Mouse (Mus musculus): ENCODE data around the gene Eif4g2.

The Eif4g2 gene

DNA sequence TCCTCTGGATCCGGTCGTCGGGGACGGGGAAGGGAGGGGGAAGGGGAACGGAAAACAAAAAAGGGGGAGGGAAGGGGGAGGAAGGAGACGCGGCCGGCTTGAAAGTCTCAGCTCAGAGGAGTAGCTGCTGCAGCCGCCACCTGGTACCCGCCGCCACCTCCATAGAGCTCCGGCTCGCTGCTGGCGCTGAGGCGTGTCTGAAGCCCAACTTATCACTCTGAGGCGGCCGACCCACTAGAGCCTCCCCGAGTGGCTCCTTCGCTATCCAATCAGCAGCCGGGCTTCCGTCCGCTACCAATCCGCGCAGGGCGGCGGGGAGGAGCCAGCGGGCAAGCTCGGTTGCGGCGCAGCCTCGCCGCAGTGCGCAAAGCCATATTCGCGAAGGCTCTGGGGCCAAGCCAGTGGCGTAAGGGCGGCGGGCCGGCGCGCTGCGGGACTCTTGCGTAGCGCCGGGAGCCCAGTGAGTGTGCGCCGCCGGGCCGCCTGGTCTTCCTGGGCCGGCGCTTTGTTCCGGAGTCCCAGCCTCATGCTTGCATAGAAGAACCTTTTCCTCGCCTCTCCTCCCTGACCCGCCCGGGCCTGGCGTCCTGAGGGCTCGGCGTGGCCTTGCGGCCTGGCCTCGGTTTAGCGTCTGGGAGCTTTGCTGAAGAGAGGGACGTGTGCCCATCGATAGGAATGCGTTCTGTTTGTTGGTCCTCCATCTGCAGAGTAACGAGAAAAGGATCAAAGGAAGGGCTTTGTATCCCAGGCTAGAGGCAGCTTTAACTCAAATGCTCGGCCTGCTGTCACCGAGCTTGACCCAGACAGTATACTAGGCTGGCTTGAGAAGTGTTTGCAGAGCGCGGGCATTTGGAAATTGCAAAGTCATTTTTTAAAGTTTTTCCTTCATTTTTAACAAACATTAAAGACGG is at the start of gene Eif4g2:
Gene Eif4g2 (minus strand): TSS at position 209 of the 911 bp plus-strand sequence.
- DNase-seq, result peak; percentile 100

DNA sequence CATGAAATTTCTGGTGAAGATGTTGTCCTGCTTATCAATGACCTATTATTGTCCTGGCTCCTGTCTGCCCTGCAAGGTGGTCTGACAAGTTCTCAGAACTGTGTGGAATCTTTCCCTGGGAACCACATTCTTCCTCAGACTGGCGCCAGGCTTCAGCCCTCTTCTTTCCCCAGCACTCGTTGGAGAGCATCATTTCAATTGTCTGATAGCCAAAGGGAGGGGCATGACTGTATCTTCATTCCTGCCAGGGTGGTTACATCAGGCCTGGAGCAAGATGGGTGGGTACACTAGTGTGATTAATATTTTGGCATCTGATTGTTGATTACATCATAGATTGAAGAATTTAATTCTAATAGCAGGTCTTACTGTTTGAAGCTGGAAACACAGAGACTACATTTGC is 49.8 kb upstream of the Eif4g2 start:
- DNase-seq, result peak; percentile 90

DNA sequence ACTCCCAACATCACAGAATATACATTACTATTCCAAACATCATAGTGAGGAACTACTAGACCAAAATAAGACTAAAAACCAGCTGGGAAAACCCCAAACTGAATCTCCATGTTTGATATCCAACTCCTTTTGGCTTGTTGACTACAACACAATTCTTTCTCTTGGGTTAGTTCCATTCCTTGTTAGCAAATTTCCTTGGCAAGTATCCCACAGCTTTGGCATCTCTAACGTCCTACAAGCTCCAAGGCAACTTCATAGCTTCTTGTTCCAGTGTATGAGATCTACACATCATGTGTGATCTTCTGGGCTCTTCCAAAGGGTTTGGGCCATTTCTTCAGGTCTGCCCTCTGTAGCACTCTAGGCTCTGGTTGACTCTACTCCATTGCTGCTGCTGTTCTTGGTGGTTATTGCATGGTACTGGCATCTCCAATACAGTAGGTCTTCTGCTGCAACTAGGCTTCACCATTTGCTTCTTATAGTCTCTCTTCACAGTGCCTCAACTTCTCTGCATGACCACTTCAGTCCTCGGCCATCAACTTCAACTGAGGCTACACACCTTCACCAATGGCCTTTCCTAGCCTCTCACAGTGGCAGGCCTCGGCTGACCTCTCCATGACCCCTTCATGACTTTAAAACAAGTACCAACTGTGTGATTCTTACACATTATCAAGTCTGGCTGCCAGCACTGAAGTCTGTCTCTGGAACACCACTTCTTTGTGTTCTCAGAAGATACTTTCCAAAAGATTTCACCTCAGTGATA is 44.0 kb upstream of the Eif4g2 start:
- peak; percentile 68 for DNase-seq

DNA sequence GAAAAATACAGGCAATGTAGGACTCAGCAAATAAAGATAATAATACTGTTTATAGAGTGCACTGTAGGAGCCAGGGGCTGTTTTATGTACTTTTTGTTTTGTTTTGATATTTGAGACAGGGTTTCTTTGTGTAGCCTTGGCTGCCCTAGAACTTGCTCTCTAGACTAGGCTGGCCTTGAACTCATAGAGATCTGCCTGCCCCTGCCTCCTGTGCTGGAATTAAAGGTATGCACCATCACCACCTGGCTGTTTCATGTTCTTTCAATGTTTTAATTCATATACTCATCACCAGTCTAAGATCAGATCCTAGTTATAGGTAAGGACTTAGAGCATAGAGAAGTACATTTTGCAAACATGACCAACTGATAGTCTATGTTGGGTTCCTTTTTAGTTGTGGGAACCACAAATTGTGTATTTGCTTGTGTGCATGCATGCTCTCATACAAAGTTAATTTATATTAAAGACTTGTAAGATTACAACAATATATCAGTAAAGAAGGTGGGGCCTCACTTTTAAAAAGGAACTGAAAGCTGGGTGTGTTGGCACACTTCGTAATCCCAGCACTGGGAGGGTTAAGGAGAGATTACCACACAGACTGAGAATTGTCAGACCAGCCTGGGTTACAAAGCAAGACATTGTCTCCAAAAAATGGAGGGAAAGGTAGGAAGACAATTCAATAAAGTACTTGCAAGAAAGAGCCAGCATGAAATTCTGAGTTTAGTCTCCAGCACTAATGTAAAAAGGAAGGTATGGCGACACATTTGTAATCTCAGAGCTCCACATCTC is 41.1 kb upstream of the Eif4g2 start:
- peak; percentile 68 for DNase-seq

DNA sequence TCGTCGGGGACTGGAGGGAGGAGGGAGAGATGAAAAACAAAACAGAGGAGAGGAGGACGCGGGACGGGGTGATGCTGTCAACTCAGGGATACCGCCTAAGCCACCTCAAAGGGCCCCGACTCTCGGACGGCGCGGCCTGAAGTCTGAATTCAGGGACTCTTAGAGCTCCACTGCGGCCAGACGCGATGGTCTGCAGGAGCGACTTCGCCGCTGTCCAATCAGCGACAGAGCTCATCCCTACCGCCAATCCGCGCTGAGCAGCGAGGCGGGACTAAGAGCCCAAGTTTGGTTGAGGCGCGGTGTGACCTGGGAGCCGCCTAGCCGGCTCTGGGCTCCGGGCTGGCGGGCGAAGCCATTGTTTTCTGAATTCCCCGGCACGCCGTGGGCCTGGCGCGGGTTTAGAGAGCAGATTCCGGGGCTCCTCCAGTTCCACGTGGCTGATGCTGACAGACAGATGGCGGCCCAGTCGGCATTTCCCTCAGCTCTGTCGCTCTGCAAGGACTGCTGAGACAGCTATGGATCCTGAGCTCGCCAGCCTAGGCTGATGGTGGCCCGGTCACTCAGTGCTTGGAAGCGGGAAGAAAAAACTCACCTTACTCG is 39.8 kb upstream of the Eif4g2 start:
- DNase-seq, result peak; percentile 100

DNA sequence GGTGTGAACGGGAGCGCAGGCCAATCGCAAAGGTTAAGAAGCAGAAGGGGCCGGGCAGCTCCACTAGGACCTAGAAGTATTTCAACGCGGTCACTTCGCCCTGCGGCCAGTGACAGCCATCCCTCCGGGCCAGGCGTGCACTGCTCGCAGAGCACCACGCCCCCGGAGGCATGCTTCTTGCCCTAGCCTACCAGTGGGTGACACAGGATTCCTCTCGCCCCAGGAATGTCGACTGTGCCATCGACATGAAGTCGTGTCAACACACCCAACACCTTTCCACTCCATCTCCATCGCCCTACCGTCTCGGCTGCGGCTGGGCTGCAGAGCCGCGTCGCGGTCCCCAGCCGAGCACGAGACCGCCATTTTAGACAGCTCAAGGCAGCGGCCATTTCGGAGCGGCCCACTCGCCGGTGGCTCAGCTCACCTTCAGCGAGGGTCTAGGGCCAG is 39.3 kb upstream of the Eif4g2 start:
- DNase-seq, result no peak

DNA sequence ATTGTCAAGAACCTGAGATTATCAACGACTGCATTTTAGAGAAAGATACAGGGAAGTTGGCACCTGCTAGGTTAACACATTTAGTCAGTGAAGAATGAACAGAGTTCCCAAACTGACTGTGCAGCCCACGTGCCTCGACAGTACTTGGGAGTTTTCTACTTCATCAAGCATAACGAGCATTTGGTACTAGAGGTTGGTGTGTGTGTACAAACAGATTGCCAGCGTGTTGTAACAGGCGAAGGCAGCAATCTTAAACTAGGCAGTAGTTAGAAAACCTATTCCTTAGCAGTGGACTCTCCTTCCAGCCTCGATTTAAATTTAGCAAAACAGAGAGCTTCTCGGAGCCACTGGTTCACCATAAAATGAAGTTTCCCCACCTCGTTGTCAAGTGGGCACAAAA is 38.7 kb upstream of the Eif4g2 start:
- peak; percentile 85 for DNase-seq

DNA sequence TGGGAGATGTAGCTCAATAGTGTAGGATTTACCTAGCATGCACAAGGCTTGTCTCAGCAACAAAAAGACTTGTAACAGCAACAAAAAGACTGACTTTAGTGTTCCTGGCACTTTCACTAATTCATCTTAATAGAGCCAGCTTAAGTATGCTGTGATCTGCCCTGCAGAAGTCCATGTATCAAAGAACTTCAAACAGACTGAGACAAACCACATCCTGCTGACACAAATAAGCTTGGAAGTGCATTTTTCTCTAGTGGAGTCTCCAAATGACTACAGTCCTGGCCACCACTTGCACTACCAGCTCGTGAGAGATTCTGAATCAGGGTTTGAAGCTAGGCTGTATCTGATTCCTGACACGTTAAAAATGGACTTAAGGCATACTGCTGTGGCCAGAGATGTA is 26.7 kb upstream of the Eif4g2 start:
- DNase-seq, result no peak

DNA sequence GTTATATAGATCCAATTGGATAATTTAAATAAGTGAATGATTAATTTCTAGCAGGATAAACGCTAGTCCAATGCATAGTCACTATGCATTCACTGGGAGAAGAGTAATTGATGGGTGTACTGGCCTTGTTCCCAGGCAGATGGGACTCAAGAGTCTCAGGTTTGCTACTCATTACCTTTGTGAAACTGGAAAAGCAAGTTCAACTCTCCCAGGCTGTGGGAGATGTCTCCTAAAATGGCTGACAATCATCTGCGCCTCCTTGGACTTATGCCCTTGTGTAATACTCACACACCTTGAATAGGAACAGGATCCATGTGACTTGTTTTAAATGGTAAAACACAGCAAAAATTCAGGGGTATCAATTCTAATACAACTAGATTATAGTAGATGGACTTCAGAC is 26.3 kb upstream of the Eif4g2 start:
- peak; percentile 45 for DNase-seq

DNA sequence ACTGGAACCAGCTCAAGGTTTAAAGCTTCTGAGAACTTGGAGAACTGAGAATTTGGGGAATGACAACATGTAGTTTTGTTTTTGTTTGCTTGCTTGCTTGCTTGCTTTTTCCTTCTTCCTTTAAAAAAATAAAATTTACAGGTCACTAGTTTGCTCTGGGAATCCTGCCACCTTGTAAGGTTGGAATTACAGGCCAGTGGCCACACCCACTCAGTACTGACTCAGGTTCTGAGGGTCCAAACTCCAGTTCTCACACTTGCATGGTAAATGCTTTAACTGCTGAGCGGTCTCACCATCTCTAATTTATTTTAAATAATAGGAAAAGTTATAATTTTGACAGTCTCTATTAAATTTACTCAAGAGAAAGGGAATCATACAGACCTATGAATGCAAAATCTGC is 15.4 kb upstream of the Eif4g2 start:
- no peak for DNase-seq

DNA sequence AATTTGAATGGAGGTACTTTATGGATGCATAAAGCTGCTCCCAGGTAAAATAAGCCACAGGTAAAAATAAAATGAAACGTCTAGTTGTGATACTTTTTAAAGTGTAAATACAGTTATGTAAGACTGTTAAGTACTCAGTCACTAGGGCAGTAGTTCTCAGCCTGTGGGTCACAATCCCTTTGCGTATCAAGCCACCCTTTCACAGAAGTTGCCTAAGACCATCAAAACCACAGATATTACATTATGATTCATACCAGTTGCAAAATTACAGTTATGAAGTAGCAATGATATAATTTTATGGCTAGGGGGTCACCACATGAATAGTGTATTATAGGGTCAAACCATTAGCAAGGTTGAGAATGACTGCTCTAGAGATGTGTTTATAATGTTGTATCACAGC is 12.3 kb upstream of the Eif4g2 start:
- DNase-seq, result no peak

DNA sequence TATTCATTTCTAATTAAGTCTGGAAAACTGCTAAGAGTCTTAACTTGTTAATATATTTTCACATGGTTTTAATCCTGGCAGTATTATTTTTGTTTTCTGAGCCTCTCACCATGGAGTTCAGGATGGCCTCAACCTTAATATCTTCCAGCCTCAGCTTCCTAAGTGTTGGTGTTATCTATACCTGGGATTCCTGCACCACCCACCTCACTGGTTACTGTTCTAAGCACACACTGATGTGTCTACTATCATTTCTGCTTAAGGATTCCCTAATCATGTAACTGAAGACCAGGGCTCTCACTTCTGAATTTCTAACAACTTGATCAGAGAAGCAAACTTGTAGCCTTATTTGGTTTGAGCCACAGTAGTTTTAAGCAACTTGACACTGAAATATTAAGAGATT is 2.3 kb upstream of the Eif4g2 start:
- no peak for DNase-seq

DNA sequence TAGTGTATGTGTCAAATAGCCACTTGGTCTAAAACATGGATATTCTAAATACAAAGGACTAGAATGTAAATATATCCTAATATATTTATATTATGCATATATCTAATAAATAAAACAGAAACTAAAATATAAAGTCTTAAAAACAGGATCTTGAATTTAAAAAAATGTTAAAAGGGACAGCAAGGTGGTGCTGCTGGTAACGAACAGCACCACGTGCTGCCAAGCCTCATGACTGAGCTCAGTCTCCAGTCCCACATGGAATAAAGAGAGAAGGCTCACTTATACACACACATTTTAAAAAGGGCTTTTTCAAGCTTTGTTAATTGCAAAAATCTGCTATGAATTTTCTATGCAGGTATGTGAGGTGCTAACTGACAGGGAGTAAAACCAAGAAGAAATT is 1.6 kb upstream of the Eif4g2 start:
- peak; percentile 41 for DNase-seq

DNA sequence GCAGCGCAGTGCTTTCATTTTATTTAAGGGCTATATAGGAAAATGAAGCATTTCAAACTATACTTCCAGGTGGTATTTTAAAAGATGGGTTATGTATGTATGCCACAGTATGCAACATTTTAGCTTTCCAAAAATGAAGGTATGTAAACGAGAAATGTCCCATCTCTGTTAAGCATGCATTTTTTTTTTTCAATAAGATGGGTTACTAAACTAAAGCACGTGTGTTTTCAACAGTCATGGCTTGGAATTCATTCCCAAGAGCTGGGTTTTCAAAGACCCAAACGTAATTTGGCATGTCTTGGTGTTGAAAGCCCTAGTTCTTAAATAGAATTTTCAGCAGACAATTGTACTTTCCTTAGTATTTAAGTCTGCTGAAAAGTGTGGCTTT is 897 bp upstream of the Eif4g2 start:
- DNase-seq, result no peak

DNA sequence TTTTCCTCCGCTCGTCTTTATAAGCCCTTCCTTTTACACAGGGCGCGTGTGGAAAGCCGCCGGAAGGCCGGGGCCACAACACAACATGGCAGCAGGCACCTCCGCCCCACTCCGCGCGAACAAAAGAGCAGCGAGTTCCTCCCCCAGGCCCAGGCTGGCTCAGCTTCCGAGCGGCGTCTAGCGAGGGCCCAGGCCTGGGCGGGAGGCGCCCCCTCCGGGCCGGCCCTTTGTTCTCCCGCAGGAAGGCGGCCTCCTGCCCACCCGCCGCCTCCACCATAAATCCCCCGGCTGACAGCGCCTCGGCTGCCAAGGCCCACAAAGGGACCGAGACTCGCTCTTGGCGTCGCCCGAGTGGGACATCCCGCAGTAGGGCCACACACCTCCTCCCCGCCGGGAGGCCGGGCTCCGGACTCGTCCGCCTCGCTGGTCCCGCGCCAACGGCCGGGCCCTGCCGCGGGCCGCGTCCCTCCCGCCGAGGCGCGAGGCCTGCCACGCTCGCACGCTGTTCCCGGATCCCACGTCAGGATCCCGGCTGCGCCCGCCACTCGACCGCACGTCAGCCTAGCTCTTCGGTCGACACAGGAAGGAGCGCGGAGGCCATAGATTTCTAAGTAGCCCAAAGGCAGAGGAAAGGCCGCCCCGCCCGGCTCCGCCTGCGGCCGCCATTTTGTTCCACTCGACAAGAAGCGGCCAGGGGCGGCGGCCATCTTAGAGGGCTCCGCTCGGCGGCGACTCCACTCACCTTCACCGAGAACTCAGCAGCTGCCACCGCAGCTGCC is 598 bp downstream of the Eif4g2 start:
- DNase-seq, result peak; percentile 99

DNA sequence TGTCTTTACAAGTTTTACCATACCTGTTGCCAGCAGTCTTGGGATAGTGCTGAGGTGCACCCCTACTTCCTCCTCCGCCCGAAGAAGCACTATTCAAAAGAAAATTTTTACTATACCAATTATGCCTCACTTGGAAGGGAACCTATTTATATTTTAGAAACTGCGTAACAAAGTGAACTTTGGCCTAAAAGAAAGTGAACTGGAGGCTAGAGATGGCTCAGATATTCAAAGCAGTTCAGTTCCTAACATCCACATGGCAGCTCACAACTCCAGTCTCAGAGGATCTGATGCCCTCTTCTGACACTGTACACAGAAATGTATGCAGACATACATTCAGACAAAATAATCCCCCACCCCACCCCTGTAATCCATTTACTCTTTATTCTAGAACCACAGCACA is 2.0 kb downstream of the Eif4g2 start:
- peak; percentile 76 for DNase-seq

DNA sequence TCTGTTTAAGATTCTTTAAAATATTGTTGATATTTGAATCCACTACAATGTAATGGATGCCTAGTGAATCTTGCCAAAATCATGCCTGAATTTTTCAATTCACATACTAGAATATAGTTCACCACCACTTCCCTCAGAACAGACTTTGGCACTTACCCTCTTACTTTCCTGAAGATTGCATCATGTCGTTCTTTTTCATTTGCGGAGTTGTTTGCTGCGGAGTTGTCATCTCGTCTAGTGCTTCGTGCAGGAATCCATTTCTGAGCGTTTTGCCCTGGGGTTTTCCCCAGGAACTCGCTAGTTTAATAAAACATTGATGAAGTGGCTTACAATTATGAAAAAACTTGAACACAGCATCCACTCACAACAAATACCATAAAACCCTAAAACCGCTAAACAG is 2.8 kb downstream of the Eif4g2 start:
- DNase-seq, result peak; percentile 75

DNA sequence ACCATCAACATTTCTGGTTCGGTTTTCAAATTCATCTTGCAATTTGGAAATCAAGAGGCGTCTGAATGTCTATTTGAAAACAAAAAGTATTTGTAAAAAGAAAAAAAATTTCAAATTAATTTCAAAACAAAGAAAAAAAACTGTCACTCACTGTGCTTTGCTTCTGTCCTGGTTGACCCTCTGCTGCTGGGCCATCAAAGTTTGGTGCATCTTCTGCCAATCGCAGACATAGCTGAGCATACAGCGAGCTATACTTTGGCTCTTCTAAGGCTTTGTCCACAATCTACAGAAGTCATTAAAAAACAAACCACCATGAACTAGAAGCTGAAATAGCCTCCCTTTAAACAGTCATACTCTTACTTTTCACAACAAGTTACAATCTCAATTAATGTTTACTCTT is 4.6 kb downstream of the Eif4g2 start:
- DNase-seq, result peak; percentile 52

DNA sequence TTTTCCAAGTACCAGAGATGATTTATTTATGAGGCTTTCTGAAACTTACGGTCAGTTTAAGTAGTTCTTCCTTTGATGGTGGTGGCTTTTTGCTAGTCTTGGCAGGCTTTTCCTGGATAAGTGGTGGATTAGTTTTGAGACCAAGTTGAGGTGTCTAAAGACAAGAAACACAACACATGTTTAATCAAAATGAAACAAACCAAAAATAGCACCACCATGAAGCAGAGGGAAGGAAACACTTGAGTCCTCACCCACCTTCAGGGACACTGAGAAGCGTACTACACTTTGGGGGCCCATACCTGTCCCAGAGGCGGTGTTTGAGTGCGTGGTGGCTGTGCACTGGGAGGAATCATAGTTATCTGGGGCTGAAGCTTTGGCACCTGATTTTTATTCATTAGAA is 7.5 kb downstream of the Eif4g2 start:
- DNase-seq, result peak; percentile 86

DNA sequence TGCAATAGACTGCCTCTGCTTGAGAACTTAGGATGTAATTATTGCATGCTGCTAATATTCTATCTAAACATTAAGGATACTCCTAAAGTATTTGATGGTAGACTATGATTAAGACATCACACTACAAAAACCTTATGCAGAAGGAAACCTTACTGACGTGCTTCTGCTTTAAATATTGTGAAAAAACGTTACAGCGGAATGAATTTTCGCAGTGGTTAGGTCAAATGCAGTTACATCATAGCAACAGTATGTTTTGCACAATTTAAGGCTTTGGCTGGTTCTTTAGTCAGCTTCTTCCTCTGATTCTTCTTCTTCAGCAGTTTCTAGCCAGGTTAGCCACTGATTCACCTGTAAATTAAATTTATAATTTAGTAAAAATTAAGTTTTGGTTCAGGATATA is 10.4 kb downstream of the Eif4g2 start:
- no peak for DNase-seq

DNA sequence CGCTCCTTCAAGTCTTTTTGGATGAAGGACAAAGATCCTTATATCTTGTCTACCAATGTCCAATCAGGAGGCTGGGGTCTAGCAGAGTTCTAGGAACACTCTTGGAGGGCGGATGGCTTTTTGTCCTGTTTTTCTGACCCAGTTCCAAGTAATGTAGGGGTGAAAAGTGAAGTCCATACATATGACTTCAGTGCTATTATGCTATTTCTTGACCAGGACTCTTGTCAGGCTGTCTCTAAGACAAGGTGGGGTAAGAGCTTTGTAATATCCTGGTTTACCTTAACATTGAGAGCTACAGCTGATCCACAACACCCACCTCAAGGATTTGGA is 12.7 kb downstream of the Eif4g2 start:
- DNase-seq, result no peak

All from heart, adult 11 months (tissue).